Mouse (Mus musculus) liver, embryonic 14.5 days (tissue): ENCODE results near the gene Otud4. TPM values are rescaled to one million over a fixed set of nuclear protein-coding genes. Genes with fewer than 3 reads are reported as not detected.

Source experiments
- ATAC-seq: fragments of 200-750 bp; cut with Nextera tagmentation; 2 replicates; pipeline ENCODE4 v1.8.0; 2017; ENCODE audit warnings: moderate number of reproducible peaks, mild to moderate bottlenecking, moderate library complexity; ENCODE audit not compliant: insufficient read depth
- DNase-seq, 3 experiments: peaks; one replicate each; pipeline ENCODE4 v3.0.0-alpha.2; 2012 to 2013; ENCODE audit warnings: low read depth in 3 of 3, low spot score in 3 of 3
- H3K27ac ChIP-seq: fragments of 300-500 bp; sonication (generic); 2 replicates; pipeline ENCODE4 v1.5.1; 2014; ENCODE audit warnings: moderate library complexity, mild to moderate bottlenecking, control low read depth, inconsistent platforms
- H3K27me3 ChIP-seq: fragments of 300-500 bp; sonication (generic); 2 replicates; pipeline ENCODE4 v1.6.1; 2014; ENCODE audit warnings: mild to moderate bottlenecking, low read length, moderate library complexity; ENCODE audit not compliant: control insufficient read depth, insufficient read depth
- H3K36me3 ChIP-seq: fragments of 300-500 bp; sonication (generic); replicated peaks from 2 replicates; pipeline ENCODE4 v1.6.1; 2014; ENCODE audit warnings: low read depth; ENCODE audit not compliant: control insufficient read depth, insufficient read depth
- H3K4me1 ChIP-seq, 2 experiments: fragments of 200-500 bp in 1 of 2; fragments of 300-500 bp in 1 of 2; sonication (generic) in 1 of 2; replicated peaks; 2 replicates each; pipeline ENCODE4 v1.6.1; 2012 to 2014; ENCODE audit warnings: antibody characterized with exemption in 1 of 2, inconsistent platforms in 1 of 2, low read length in 1 of 2; ENCODE audit not compliant: control insufficient read depth in 2 of 2, insufficient read depth in 2 of 2
- H3K4me2 ChIP-seq: fragments of 300-500 bp; sonication (generic); 2 replicates; pipeline ENCODE4 v1.6.1; 2014; ENCODE audit warnings: low read depth, mild to moderate bottlenecking, control low read depth, moderate library complexity
- H3K4me3 ChIP-seq, 2 experiments: fragments of 200-500 bp in 1 of 2; fragments of 300-500 bp in 1 of 2; sonication (generic) in 1 of 2; 2 replicates each; pipeline ENCODE4 v1.5.1; 2012 to 2014; ENCODE audit warnings: low read depth in 2 of 2, low read length in 2 of 2, mild to moderate bottlenecking in 2 of 2, control low read depth in 1 of 2, inconsistent platforms in 1 of 2, moderate library complexity in 1 of 2; ENCODE audit not compliant: insufficient read depth in 1 of 2
- H3K9ac ChIP-seq: fragments of 300-500 bp; sonication (generic); replicated peaks from 2 replicates; pipeline ENCODE4 v1.6.1; 2014; ENCODE audit warnings: mild to moderate bottlenecking, control low read depth, moderate library complexity
- H3K9me3 ChIP-seq: fragments of 300-500 bp; sonication (generic); 2 replicates; pipeline ENCODE4 v1.6.1; 2016; ENCODE audit warnings: low read length, mixed read lengths; ENCODE audit not compliant: control insufficient read depth
- CTCF ChIP-seq: IDR thresholded peaks from 2 replicates; pipeline ENCODE4 v1.5.1; 2016; ENCODE audit warnings: antibody characterized with exemption, low read depth, control low read depth
- EP300 ChIP-seq: IDR thresholded peaks from 2 replicates; pipeline ENCODE4 v1.6.1; 2016; ENCODE audit warnings: antibody characterized with exemption, low read depth
- WGBS: fragments of 180-500 bp; shearing (Covaris S2); extraction: QIAGEN DNeasy Blood & Tissue Kit; methylation state at CpG from one replicate; pipeline ENCODE4 v1.1.7; 2014; ENCODE audit not compliant: insufficient replicate concordance; 5-methylcytosine and 5-hydroxymethylcytosine counted together
- polyA plus RNA-seq, 2 experiments: library from polyadenylated mRNA; depleted of rRNA in 1 of 2; stranded (reverse) in 1 of 2; unstranded in 1 of 2; fragments of >200 nt; fragmentation: Nextera tagmentation in 1 of 2; extraction: Ambion mirVana in 1 of 2; gene quantifications; 2 replicates each; pipeline versions ENCODE4 v1.2.1 to v1.2.3; 2012 to 2014

The Otud4 gene
- polyA plus RNA-seq, 2 experiments, result 8.6 to 10.3 TPM

- no peak for TF ChIP-seq EP300
- no peak for TF ChIP-seq CTCF
- ATAC-seq (no peak), DNase-seq (no peak)
- Histone ChIP-seq H3K4me2 (no peak overlapping the region), H3K36me3 (no peaks in the 10 kb centered on the region), H3K9me3 (no peaks in the 10 kb centered on the region), H3K4me1 (peaks cover 22 to 35% of the 10 kb centered on the region in 2 experiments), H3K27me3 (no peaks in the 10 kb centered on the region), H3K9ac (no peak overlapping the region), H3K4me3 (no peak overlapping the region), H3K27ac (no peak overlapping the region)
- 80% methylated on average over 12 of the region's 12 CpGs for WGBS
Observed at GRCm38 (mm10) chr8:79623351-79623750, 16.1 kb upstream of the Otud4 start.

DNA sequence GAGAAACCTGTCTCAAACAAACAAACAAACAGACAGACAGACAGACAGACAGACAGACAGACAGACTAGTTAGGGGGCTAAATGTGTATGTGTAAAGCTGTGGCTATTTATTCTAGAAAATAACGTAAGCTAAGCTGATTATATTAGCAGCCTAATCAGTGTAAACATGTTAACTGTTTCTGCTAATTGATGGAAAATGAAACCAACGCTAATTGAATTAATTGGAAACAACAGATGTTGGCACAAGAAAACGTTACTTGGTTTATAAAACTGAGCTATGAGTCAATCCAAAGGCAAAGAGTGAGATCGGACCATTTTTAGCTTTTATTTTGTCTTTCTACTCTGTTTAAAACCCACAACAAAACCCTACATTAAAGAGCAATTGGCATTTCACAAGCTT lies 15.0 kb upstream of the Otud4 start:
- peaks cover 22 to 35% of the 10 kb centered on the region in 2 experiments for H3K4me1 ChIP-seq
- H3K36me3 ChIP-seq, result no peaks in the 10 kb centered on the region
- no peak overlapping the region for H3K27ac ChIP-seq
- H3K9ac ChIP-seq, result no peak overlapping the region
- no peaks in the 10 kb centered on the region for H3K27me3 ChIP-seq
- no peak for TF ChIP-seq EP300
- no peak for TF ChIP-seq CTCF
- H3K4me2 ChIP-seq, result no peak overlapping the region
- H3K4me3 ChIP-seq, result no peak overlapping the region
- ATAC-seq (no peak), DNase-seq (no peak)
- 72% methylated on average over 4 of the region's 4 CpGs for WGBS
- H3K9me3 ChIP-seq, result no peaks in the 10 kb centered on the region

GRCm38 (mm10) chr8:79626213-79626612 lies 13.2 kb upstream of the Otud4 start:
- H3K4me1 ChIP-seq, result peaks cover 13 to 21% of the 10 kb centered on the region in 2 experiments
- 21% methylated on average over 5 of the region's 5 CpGs for WGBS
- H3K27ac ChIP-seq, result no peak overlapping the region
- H3K36me3 ChIP-seq, result no peaks in the 10 kb centered on the region
- no peak overlapping the region for H3K4me3 ChIP-seq
- H3K4me2 ChIP-seq, result peak overlapping the region; percentile 9; the same call in 1 of the 2 replicates
- no peaks in the 10 kb centered on the region for H3K27me3 ChIP-seq
- no peaks in the 10 kb centered on the region for H3K9me3 ChIP-seq
- no peak overlapping the region for H3K9ac ChIP-seq
- peak; percentile 82 for ATAC-seq
- no peak for DNase-seq
- TF ChIP-seq EP300, result peak; percentile 64
- no peak for TF ChIP-seq CTCF

DNA sequence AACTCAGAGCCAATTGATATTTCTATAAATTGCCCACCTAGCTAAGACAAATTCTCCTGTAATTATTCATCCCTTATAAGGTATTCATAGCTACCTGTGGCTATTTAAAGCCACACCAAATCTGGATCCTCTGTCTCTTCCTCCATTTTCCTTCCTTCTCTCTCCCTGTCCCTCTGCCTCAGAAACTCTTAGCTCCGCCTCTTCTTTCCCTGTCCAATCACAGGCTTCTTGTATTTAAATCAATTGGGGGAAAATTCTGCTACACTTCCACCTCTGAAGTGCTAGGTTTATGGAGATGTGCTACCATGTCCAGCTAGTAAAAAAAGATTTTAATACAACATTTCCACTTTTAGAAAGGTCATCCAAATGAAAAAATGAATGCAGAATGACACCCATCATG lies 3.9 kb upstream of the Otud4 start:
- H3K27me3 ChIP-seq, result no peaks in the 10 kb centered on the region
- peaks cover 0 to 3% of the 10 kb centered on the region in 2 experiments; a peak in 2 of 4 replicates for H3K4me1 ChIP-seq
- H3K4me2 ChIP-seq, result no peak overlapping the region
- no peak overlapping the region for H3K9ac ChIP-seq
- DNase-seq (no peak), ATAC-seq (no peak)
- no peak overlapping the region for H3K4me3 ChIP-seq
- H3K9me3 ChIP-seq, result no peaks in the 10 kb centered on the region
- 69% methylated on average over 1 of the region's 1 CpGs for WGBS
- no peak overlapping the region for H3K27ac ChIP-seq
- TF ChIP-seq EP300, result no peak
- H3K36me3 ChIP-seq, result no peaks in the 10 kb centered on the region

DNA sequence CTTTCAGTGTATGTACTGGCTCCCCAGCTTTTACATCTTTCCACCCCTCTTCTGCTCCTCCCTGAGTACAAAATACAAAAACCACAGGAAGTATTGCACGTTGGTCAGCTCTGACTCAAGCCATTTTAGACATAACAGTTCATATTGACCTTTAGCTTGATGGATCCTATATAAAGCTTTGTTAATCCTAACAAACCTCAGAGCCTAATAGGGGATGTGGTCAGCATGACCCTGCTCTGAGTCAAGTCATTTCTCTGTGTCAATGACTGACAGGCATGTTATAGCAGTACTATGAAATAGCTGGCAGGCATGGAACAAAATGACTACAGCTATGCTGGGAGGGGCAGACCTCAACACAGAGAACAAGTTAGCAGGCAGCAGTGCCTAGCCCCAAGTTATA lies 3.3 kb upstream of the Otud4 start:
- no peak for ATAC-seq

More for the DNA sequence above, 3.3 kb upstream of the Otud4 start:
- Histone ChIP-seq H3K4me3 (no peak overlapping the region), H3K4me1 (peaks cover 3 to 5% of the 10 kb centered on the region in 2 experiments), H3K4me2 (no peak overlapping the region), H3K9ac (no peak overlapping the region), H3K27ac (no peak overlapping the region), H3K9me3 (no peaks in the 10 kb centered on the region), H3K36me3 (no peaks in the 10 kb centered on the region), H3K27me3 (no peaks in the 10 kb centered on the region)
- DNase-seq, result no peak
- TF ChIP-seq CTCF (no peak), EP300 (no peak)
- WGBS, result 23% methylated on average over 1 of the region's 1 CpGs
